Mouse (Mus musculus) cerebellum, postnatal 4 days (tissue): ENCODE data around the gene Vps52.
A peak's percentile ranks its signal among the peaks of the same experiment; 100 is the strongest.

Experiments used
- DNase-seq, 2 experiments: peaks; one replicate each; pipeline ENCODE4 v3.0.0; 2022; ENCODE audit warnings: low spot score in 2 of 2, mixed read lengths in 1 of 2

Gene Vps52

GRCm38 (mm10) chr17:33920282-33921097 is 35.1 kb upstream of the Vps52 start:
- peak; percentile 62 to 83 for DNase-seq

DNA sequence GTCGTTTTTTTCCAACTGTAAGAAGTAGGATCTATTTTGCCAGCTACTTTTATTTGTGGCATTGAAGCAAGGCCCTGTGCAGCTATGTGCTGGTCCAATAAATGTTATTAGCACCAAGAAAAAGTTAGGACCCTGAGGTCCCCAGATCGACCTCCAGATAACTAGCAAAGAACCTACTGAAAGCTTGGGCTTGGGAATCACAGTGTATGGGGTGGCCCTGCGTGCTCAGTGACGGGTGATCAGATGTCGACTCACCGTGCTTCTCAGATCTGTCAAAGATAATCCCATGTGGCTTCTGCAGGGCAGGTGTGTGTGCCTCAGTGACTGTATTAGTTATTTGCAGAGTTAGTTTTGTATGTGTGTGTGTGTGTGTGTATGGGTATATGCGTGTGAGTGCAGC is 34.3 kb upstream of the Vps52 start:
- no peak for DNase-seq

DNA sequence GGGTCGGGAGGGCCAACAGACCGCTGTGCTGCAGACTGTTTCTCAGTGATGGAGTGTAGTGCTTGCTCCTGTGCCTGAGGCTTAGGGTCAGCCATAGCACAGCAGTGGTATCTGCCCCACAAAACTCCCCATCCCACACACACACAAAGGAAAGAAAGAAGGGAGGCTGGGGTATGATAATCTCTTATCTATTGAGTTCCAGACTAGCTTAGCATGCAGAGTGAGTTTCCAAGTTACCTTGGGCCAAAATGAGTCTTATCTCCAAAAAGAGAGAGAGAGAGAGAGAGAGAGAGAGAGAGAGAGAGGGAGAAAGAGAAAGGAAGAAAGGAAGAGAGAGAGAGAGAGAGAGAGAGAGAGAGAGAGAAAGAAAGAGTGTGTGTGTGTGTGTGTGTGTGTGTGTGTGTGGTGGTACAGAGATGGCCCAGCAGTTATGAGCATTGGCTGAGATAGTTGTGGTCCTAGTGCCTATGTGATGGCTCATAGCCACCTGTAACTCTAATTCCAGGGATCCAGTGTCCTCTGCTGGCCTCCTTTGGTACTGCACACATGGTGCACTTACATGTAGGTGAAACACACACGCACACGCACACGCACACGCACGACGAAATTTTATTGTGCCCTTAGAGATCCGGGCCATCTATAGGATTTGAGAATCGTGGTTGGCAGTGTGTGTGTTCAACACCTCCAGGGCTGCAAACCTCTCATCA is 30.9 kb upstream of the Vps52 start:
- DNase-seq = peak in 1 of 2 experiments; percentile 54

DNA sequence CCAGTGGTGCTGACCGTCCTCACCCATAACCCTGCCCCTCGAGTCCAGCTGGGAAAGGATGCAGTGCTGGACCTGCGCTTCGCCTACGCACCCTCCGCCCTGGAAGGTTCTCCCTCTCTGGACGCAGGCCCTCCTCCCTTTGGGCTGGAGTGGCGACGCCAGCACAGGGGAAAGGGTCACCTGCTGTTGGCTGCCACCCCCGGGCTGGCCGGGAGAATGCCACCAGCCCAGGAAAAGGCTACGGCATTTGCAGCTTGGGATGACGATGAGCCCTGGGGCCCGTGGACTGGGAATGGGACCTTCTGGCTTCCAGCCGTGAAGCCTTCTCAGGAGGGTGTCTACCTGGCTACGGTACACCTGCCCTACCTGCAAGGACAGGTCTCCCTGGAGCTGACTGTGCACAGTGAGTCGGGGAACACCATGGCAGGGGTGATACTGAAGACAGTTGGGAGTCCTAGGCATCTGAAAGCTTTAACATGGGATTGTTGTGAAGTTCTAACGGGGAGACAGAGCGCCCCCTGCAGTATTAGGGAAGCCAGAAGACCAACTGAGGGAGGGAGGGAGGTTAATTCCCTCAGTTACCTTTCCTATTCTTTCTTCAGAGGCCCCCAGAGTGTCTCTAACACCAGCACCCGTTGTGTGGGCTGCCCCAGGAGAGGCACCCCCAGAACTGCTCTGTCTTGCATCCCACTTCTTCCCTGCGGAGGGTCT is 30.1 kb upstream of the Vps52 start:
- DNase-seq = no peak

DNA sequence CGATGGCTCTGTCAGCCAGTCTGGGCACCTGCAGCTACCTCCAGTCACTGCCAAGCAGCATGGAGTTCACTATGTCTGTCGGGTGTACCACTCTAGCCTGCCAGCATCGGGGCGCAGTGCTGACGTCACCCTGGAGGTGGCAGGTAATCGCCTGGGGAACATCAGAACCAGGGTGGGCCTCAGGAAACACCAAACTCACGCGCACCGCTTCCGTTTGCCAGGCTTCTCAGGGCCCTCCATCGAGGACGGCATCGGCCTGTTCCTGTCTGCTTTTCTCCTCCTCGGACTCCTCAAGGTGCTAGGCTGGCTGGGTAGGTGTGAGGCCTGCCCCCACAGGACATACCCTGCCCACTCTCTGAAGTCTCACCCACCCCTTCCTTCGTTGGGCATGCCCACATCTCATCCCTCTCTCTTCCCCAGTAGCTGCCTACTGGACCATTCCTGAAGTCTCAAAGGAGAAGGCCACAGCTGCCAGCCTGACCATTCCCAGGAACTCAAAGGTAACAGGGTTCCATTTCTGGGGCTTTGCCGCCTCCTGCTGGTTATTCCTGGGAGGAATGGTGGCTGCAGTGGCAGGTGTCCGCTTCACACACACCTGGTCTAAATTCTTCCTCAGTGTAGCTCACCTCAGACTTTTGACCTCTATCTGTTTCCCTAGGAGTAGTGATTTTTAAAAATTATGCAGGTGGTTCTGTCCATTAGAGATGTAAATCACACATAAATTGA is 29.2 kb upstream of the Vps52 start:
- no peak for DNase-seq

GRCm38 (mm10) chr17:33928251-33928947 is 27.2 kb upstream of the Vps52 start:
- no peak for DNase-seq

GRCm38 (mm10) chr17:33929371-33930279 is 26.0 kb upstream of the Vps52 start, which contains the start of gene Rgl2:
TSS of gene Rgl2 (plus strand) at chr17:33929543.
- peak; percentile 94 to 98 for DNase-seq

DNA sequence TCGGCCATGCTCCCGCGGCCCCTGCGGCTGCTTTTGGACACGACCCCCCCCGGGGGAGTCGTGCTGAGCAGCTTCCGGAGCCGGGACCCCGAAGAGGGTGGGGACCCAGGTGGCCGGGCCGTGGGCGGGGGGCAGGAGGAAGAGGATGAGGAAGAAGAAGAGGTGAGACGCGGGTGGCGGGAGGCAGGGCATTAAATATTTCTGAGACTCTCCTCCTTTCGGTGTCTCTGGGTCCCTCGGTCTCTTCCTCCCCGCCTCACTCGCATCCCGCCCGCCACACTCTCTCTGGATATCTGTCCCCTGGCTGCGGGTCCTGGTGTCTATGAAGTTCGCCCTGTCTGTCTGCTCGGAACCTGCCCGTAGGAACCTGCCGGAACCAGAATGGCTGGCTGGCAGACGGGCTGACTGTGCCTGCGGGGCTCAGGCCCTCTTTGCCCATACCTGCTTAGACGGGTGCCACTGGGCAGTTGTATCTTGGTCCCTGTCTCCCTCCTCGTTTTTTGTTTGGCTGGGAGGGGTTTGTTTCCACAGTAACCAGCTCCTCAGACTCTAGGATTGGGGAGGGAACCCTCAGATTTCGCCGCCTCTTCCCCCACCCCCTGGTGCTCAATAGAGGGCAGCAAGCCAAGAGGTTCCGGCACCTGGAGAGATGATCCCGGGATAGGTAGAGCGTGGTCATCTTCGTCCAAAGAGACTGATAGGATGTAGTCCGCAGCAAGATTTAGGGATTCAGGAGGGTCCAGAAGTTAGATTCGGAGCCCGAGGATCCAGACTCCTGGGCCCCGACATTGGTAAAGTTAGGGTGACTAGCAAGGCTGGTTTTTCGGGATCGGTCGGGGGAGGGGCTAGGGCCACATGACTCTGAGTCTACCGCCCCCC is 25.1 kb upstream of the Vps52 start:
- peak in 1 of 2 experiments; percentile 40 for DNase-seq

DNA sequence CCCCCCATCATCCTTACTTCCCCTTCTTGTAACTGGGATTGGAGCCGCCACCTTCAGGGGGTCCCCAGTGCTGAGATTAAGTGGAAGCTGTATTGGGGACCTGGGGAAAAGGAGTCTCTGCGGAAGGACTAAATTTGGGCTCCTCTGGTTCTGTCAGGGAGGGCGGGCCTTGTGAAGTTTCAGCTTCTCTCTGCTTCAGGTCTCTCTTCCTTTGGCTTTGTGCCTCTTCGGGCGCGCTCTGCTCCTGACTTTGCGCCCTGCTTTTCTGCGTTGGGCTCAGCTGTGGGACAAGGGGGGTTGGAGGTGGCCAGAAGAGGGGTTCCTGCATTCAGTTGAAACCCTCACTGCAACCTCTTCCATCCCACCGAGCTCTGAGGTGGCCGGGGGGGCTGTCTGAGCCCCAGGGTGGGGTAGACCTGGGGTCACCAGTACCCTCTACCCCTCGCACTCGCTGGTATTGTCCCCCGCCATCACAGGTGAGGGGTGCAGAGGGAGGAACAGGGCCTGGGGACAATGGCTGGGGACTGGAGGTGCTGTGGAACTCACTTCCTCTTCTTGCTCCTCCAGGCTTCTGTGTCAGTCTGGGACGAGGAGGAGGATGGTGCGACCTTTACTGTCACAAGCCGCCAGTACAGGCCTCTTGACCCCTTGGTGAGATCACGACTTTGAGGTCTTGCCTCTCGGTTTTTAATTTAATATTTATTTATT is 24.3 kb upstream of the Vps52 start:
- no peak for DNase-seq

DNA sequence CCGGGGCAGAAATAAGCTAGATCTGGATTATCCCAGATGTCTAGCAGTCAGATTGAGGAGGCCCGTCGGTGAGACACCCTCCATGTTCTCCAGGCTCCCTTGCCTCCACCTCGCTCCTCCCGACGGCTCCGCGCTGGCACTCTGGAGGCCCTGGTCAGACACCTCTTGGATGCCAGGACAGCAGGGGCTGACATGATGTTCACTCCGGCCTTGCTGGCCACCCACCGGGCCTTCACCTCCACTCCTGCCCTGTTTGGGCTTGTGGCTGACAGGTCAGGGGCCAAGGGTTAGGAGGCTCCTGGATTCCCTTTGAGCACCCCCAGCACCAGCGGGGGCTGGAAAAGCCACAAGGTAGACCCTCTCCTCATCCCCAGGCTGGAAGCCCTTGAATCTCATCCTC is 23.7 kb upstream of the Vps52 start:
- no peak for DNase-seq

DNA sequence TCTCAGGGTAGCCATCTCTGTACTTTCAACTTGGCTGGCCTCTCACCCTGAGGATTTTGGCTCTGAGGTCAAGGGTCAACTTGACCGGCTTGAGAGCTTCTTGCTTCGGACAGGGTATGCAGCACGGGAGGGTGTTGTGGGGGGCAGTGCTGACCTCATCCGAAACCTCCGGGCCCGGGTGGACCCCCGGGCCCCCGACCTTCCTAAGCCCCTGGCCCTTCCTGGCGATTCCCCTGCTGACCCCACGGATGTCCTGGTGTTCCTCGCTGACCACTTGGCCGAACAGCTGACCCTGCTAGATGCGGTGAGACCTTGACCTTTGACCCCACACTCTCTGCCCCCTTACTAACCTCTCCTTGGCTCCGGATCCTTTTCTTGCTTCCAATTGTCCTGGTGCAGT is 23.2 kb upstream of the Vps52 start:
- DNase-seq = no peak

DNA sequence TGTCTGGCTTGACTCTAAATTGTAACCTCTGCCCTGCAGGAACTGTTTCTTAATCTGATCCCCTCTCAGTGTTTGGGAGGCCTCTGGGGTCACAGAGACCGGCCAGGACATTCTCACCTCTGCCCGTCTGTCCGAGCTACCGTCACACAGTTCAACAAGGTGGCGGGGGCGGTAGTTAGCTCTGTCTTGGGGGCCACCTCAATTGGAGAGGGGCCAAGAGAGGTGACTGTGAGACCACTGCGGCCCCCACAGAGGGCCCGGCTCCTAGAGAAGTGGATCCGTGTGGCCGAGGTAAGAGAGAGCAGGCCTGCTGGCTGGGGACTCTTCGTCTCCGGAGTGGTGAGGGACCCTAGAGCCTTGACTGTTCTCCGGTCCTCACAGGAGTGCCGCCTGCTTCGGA is 22.6 kb upstream of the Vps52 start:
- no peak for DNase-seq

GRCm38 (mm10) chr17:33935422-33936055 is 20.1 kb upstream of the Vps52 start:
- DNase-seq = no peak

- DNase-seq = no peak
Measured at GRCm38 (mm10) chr17:33936993-33937392, 18.6 kb upstream of the Vps52 start.

DNA sequence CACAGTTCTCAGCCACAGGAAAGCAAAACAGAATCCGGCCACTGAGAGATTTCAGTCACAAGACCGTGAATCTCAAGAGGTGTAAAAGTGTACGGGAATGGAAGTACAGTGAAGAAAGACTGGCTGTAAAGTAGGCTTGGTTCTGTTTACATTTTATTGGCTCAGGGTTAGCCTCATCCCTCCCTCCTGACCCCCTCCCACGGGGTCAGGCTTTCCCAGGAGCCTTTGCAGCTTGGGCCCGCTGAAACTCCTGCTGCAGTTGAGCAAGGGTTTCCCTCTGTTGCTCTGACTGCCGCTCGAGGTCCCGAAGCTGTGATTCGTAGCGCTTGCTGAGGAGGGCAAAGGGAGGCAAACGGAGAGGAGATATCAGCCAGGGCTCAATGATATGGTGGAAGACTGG is 16.8 kb upstream of the Vps52 start:
- DNase-seq = no peak

- DNase-seq = peak; percentile 69 to 83
Measured at GRCm38 (mm10) chr17:33940206-33940805, 15.3 kb upstream of the Vps52 start, which contains the start of the genes Pfdn6 and Wdr46. TSS of gene Pfdn6 (minus strand) at chr17:33940343. TSS of gene Wdr46 (plus strand) at chr17:33940660.

- DNase-seq = no peak
Measured at GRCm38 (mm10) chr17:33940981-33941380, 14.6 kb upstream of the Vps52 start.
